Mouse (Mus musculus) stomach, postnatal 0 days (tissue): ENCODE measurements at regions not wholly inside any gene's neighbourhood (a gene's known extent, or its start where the extent isn't known, plus 50 kb on each side); places are given as distances from the start of the nearest gene placed in this dataset.
A peak's percentile ranks its signal among the peaks of the same experiment; 100 is the strongest.

Experiments
- ATAC-seq: fragments of 200-750 bp; cut with Nextera tagmentation; 2 replicates; pipeline ENCODE4 v1.8.0; 2017; ENCODE audit not compliant: low FRiP score, low TSS enrichment
- DNase-seq: peaks from one replicate; pipeline ENCODE4 v3.0.0-alpha.2; 2016; ENCODE audit warnings: low spot score
- H3K27ac ChIP-seq: fragments of 300-500 bp; sonication (generic); replicated peaks from 2 replicates; pipeline ENCODE4 v1.5.1; 2014; ENCODE audit warnings: mild to moderate bottlenecking, control low read depth
- H3K27me3 ChIP-seq: fragments of 300-500 bp; sonication (generic); 2 replicates; pipeline ENCODE4 v1.6.1; 2014; ENCODE audit warnings: low read length; ENCODE audit not compliant: control insufficient read depth, insufficient read depth
- H3K36me3 ChIP-seq: fragments of 300-500 bp; sonication (generic); 2 replicates; pipeline ENCODE4 v1.6.1; 2014; ENCODE audit warnings: low read length, mixed read lengths; ENCODE audit not compliant: control insufficient read depth, insufficient read depth
- H3K4me1 ChIP-seq: fragments of 300-500 bp; sonication (generic); replicated peaks from 2 replicates; pipeline ENCODE4 v1.6.1; 2014; ENCODE audit warnings: antibody characterized with exemption; ENCODE audit not compliant: control insufficient read depth, insufficient read depth
- H3K4me2 ChIP-seq: fragments of 300-500 bp; sonication (generic); replicated peaks from 2 replicates; pipeline ENCODE4 v1.6.1; 2014; ENCODE audit warnings: low read depth, mild to moderate bottlenecking, control low read depth, moderate library complexity
- H3K4me3 ChIP-seq: fragments of 300-500 bp; sonication (generic); 2 replicates; pipeline ENCODE4 v1.5.1; 2014; ENCODE audit warnings: low read depth, low read length, control low read depth
- H3K9ac ChIP-seq: fragments of 300-500 bp; sonication (generic); 2 replicates; pipeline ENCODE4 v1.6.1; 2014; ENCODE audit warnings: mild to moderate bottlenecking, low read length, control low read depth, mixed read lengths
- H3K9me3 ChIP-seq: fragments of 300-500 bp; sonication (generic); 2 replicates; pipeline ENCODE4 v1.6.1; 2016; ENCODE audit warnings: low read length; ENCODE audit not compliant: control insufficient read depth
- CTCF ChIP-seq: IDR thresholded peaks from 2 replicates; pipeline ENCODE4 v1.5.1; 2016; ENCODE audit warnings: antibody characterized with exemption, low read depth, mild to moderate bottlenecking, moderate library complexity
- EP300 ChIP-seq: optimal IDR thresholded peaks from 2 replicates; pipeline ENCODE3; 2016; ENCODE audit warnings: antibody characterized with exemption
- WGBS: fragments of 180-500 bp; shearing (Covaris S2); extraction: QIAGEN DNeasy Blood & Tissue Kit; methylation state at CpG from one replicate; pipeline ENCODE4 v1.1.7; 2014; 5-methylcytosine and 5-hydroxymethylcytosine counted together

DNA sequence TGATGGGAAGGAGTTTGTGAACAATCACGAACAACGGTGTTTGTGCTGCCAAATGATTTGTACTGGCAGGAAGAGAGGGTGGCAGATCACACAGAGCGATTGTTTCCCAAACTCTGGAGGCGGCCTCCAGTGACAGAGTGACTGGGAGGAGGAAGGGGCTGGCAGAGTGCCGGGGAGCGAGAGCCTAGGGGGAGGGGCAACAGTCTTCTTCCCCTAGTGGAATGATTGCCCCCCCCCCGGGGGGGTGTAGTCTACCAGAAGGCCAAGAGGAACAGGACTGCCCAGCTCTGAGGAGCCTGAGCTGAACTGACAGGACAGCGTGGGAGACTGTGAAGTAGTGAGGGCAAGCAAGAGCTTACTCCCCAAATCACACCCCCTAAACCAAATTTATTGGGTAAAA lies 199.9 kb upstream of the Rpl38 start:
- no peaks in the 10 kb centered on the region for H3K4me1 ChIP-seq
- H3K36me3 ChIP-seq, result no peaks in the 10 kb centered on the region
- no peak overlapping the region for H3K4me3 ChIP-seq
- TF ChIP-seq EP300 (no peak), CTCF (no peak)
- no peak overlapping the region for H3K9ac ChIP-seq
- no peaks in the 10 kb centered on the region for H3K9me3 ChIP-seq
- no peaks in the 10 kb centered on the region for H3K27me3 ChIP-seq
- H3K4me2 ChIP-seq, result no peak overlapping the region
- ATAC-seq, result peak; percentile 61; the same call in 1 of the 2 replicates
- DNase-seq, result peak; percentile 66
- H3K27ac ChIP-seq, result no peak overlapping the region
- 2% methylated on average over 8 of the region's 8 CpGs for WGBS

- no peak overlapping the region for H3K4me3 ChIP-seq
- no peak overlapping the region for H3K27ac ChIP-seq
- WGBS, result 5% methylated on average over 8 of the region's 8 CpGs
- H3K4me2 ChIP-seq, result 0 out of 2 replicates have a peak overlapping the region, but pooled peaks have one; percentile 8
- DNase-seq (no peak), ATAC-seq (no peak)
- H3K4me1 ChIP-seq, result no peaks in the 10 kb centered on the region
- no peaks in the 10 kb centered on the region for H3K36me3 ChIP-seq
- no peak overlapping the region for H3K9ac ChIP-seq
- H3K27me3 ChIP-seq, result no peaks in the 10 kb centered on the region
- no peaks in the 10 kb centered on the region for H3K9me3 ChIP-seq
- no peak for TF ChIP-seq EP300
- TF ChIP-seq CTCF, result no peak
Observed at GRCm38 (mm10) chr11:114467803-114468202, 200.5 kb upstream of the Rpl38 start.

DNA sequence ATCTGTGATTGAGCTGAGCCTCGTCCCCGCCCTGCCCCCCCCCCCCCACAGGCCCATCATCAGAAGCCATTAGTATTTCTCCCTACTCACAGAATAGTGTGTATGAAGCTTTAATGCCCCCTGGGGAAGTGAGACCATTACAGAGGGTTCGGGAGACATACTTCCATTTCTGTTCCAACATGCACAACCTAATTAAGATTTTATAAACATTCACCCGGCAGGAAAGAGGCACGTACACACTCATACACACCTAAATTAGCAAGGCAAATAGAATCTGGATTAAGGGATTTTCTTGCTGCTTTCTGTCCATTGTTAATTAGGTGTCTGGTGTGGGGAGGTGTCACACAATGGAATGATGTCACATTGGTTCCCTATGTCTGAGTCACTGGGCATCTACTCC lies 202.8 kb upstream of the Rpl38 start:
- WGBS, result 42% methylated on average over 5 of the region's 5 CpGs
- no peak overlapping the region for H3K4me2 ChIP-seq
- DNase-seq (no peak), ATAC-seq (no peak)
- H3K9me3 ChIP-seq, result no peaks in the 10 kb centered on the region
- no peaks in the 10 kb centered on the region for H3K4me1 ChIP-seq
- TF ChIP-seq EP300, result no peak
- TF ChIP-seq CTCF, result no peak
- H3K27me3 ChIP-seq, result no peaks in the 10 kb centered on the region
- H3K9ac ChIP-seq, result no peak overlapping the region
- H3K36me3 ChIP-seq, result no peaks in the 10 kb centered on the region
- H3K27ac ChIP-seq, result no peak overlapping the region
- H3K4me3 ChIP-seq, result no peak overlapping the region

- no peak overlapping the region for H3K9ac ChIP-seq
- TF ChIP-seq CTCF (peak; percentile 84), EP300 (no peak)
- no peak overlapping the region for H3K4me2 ChIP-seq
- no peak for ATAC-seq
- no peak overlapping the region for H3K4me3 ChIP-seq
- H3K27me3 ChIP-seq, result no peaks in the 10 kb centered on the region
- no peaks in the 10 kb centered on the region for H3K9me3 ChIP-seq
- 12% methylated on average over 6 of the region's 6 CpGs for WGBS
- H3K27ac ChIP-seq, result no peak overlapping the region
- H3K36me3 ChIP-seq, result no peaks in the 10 kb centered on the region
- H3K4me1 ChIP-seq, result no peaks in the 10 kb centered on the region
- peak; percentile 52 for DNase-seq
Observed at GRCm38 (mm10) chr11:114462755-114463374, 205.5 kb upstream of the Rpl38 start.

- H3K27ac ChIP-seq, result no peak overlapping the region
- no peak for ATAC-seq
- H3K9ac ChIP-seq, result no peak overlapping the region
- WGBS, result 57% methylated on average over 12 of the region's 12 CpGs
- no peak for DNase-seq
- H3K4me3 ChIP-seq, result no peak overlapping the region
- no peaks in the 10 kb centered on the region for H3K27me3 ChIP-seq
- no peaks in the 10 kb centered on the region for H3K9me3 ChIP-seq
- H3K4me1 ChIP-seq, result no peaks in the 10 kb centered on the region
- TF ChIP-seq CTCF (no peak), EP300 (no peak)
- no peaks in the 10 kb centered on the region for H3K36me3 ChIP-seq
- no peak overlapping the region for H3K4me2 ChIP-seq
Observed at GRCm38 (mm10) chr11:114454876-114455330, 213.4 kb upstream of the Rpl38 start.

- DNase-seq, result peak; percentile 27
- TF ChIP-seq CTCF, result no peak
- TF ChIP-seq EP300, result no peak
- WGBS, result 34% methylated on average over 13 of the region's 13 CpGs
Observed at GRCm38 (mm10) chr11:114448776-114449401, 219.4 kb upstream of the Rpl38 start.

More at GRCm38 (mm10) chr11:114448776-114449401, 219.4 kb upstream of the Rpl38 start:
- peaks cover 4% of the 10 kb centered on the region; the same call in 1 of the 2 replicates for H3K4me1 ChIP-seq
- no peaks in the 10 kb centered on the region for H3K27me3 ChIP-seq
- no peak overlapping the region; the same call in 1 of the 2 replicates for H3K27ac ChIP-seq
- no peak overlapping the region for H3K4me2 ChIP-seq
- H3K9ac ChIP-seq, result no peak overlapping the region
- H3K9me3 ChIP-seq, result no peaks in the 10 kb centered on the region
- no peak for ATAC-seq
- no peaks in the 10 kb centered on the region for H3K36me3 ChIP-seq
- no peak overlapping the region for H3K4me3 ChIP-seq
